Mouse (Mus musculus) cerebellum, adult (tissue): ENCODE measurements around the gene Slc35b4.

Experiments used
- ATAC-seq: cut with Nextera tagmentation; 2 replicates; pipeline ENCODE4 v1.9.2; 2017; ENCODE audit warnings: mild to moderate bottlenecking, moderate library complexity, mixed read lengths; ENCODE audit not compliant: insufficient number of reproducible peaks, low FRiP score, low TSS enrichment

Slc35b4 gene

GRCm38 (mm10) chr6:34171748-34172457, 5.0 kb downstream of the Slc35b4 start:
- no peak for ATAC-seq

- no peak for ATAC-seq
Observed at GRCm38 (mm10) chr6:34170844-34171494, 5.9 kb downstream of the Slc35b4 start.

GRCm38 (mm10) chr6:34168834-34169233, 8.1 kb downstream of the Slc35b4 start:
- no peak for ATAC-seq

DNA sequence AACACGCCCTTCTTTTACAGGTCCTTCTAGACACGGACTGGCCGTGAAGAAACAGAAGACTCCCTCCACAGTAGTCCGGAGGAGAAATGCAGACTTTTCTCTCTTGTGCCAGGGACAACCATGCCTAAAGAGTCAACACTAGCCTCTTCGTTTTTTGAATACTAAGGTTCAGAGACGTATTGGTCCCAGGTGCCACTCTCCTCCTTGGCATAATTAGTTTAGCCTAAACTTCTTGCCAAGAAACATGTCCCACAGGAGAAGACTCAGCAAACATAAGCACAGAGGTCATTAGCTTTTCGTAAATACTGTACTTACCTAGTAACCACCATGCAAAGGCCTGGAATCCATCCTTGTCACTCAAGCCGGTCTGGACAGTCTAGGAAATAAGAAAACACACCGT, 13.9 kb downstream of the Slc35b4 start:
- no peak for ATAC-seq

DNA sequence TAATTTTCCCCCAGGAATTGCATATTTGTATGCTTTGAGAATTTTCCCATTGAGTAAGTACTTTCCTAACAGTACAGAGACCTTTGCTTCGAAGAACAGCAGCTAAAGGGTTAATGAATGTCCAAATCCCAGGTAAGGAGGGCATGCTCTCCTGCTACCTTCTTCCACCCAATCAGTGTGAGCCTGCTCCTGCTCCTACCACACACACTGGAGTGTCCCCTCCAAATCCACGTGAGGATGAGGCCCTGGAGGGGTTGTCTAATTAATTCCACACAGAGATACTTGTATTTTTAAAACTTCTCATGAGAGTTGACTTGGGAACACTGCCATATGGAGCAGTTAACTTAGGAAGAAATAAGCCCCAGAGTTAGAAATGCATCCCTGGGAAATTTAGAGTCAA, 14.3 kb downstream of the Slc35b4 start:
- ATAC-seq: no peak

DNA sequence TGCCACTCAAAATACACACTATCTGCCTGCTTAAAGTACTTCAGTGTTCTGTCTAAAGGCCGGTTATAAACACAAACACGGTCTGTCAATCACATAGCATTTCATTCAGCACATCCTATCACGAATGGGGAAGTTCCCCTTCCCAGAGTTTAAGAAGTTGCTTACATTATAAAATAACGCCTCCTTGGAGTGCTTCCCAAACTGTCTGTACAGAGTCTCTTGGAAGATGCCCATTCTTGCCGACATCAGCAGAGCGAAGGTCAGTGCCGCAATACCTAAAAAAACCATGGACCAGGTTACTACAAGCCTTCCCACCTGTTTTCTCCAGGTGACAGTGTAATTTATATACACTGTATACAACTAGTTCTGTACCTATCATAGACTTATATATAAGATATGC, 15.4 kb downstream of the Slc35b4 start:
- no peak for ATAC-seq

DNA sequence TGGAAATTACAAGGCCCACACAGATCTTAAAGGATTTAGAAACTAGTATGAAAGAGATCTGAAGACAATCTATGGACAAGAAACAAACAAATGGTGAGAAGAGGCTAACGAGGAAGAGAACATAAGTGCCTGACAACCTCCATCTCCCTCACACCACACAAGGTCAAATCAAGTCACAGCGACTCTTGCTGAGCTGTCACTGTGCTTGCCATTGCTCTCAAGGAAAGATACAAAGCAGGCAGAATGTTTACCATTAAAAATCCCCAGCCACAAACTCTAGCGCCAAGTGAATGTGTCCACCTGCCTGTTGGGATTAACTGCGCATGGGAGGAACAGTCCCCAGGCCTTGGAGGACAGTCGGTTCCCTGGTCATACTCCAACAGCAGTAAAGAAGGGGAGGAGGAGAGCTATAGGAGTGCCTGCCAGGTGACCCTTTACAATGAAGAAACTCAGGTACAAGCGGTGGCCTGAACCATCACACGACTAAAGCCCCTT, 16.0 kb downstream of the Slc35b4 start:
- no peak for ATAC-seq

DNA sequence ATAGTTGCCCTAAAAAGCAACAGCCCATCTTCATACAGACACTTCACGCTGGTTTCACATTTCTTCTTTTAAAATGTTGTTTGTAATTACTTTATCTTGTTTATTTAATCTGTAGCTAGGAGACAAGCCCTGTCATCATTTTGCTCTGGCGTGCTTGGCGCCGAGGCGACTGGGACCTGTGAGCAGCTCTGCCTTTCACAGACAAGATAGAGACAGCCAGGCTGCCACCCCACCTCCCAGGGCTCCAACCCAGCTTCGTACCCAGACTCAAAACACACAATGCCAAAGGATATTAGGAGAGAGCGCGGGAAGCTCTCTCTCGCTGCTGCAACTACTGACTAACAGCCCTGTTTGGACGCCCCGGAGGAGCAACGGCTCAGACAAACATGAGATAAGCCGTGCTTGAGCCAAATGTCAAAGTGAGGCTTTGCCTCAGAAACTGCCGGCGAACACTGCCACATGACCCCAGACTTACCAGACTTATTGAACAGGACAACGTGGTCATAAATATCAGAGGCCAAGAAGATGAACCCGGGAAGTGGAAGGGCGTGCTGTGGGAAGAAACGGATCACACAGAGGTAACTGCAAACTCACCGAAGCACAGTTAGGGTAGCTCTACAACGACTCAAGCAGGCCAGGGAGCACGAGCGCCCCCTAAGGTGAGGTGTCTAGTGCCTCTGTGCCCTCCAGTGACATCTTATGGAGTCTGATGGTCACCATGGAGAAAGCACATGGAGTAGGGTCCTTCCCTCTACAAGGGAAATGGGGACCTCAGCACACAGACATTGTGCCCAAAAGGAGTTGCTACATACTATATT, 16.7 kb downstream of the Slc35b4 start:
- no peak for ATAC-seq

DNA sequence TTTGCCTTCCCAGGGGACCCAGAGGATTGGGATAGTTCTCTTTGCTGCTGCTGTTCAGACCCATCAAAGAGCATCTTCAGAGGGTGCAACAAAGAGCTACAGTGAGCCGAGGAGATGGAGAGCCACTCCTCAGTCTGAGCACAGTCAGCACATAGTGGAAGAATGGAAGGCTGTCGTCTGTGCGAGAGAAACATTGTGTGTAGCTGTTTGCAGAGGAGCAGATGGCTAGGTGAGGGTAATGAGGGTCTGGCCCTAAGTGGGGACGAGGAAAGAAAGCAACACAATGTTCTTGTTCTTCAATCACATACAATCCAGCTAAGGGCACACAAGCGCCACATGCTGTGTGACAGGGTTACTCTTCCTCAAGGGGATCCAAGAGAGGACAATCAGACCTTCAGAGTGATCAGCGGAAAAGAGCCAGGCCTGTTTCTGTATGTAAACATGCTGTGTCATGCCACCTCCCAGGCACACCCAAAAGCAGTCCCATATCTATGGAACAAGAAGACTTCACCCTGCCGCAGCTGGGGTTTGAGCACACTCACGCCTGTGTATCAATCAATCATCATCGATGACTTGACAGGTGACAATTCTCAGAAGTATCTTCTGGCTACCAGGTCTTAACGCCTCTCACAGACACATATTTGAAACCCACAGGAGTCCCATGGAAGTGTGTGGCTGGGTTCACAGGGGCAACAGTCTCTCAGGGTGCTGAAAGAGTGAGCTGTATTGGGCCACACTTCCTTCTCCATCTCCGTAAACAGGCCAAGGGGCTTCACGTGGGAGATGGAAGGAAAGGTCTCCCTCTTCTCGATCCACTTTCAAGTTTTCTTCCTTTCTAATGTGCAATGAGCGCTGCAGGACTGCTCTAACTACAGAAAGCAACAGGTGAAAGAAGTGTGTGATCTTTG, 19.8 kb downstream of the Slc35b4 start:
- no peak for ATAC-seq

- no peak for ATAC-seq
Observed at GRCm38 (mm10) chr6:34156057-34156456, 20.9 kb downstream of the Slc35b4 start.

- no peak for ATAC-seq
Observed at GRCm38 (mm10) chr6:34155137-34155804, 21.6 kb downstream of the Slc35b4 start.

- no peak for ATAC-seq
Observed at GRCm38 (mm10) chr6:34154202-34154601, 22.7 kb downstream of the Slc35b4 start.

DNA sequence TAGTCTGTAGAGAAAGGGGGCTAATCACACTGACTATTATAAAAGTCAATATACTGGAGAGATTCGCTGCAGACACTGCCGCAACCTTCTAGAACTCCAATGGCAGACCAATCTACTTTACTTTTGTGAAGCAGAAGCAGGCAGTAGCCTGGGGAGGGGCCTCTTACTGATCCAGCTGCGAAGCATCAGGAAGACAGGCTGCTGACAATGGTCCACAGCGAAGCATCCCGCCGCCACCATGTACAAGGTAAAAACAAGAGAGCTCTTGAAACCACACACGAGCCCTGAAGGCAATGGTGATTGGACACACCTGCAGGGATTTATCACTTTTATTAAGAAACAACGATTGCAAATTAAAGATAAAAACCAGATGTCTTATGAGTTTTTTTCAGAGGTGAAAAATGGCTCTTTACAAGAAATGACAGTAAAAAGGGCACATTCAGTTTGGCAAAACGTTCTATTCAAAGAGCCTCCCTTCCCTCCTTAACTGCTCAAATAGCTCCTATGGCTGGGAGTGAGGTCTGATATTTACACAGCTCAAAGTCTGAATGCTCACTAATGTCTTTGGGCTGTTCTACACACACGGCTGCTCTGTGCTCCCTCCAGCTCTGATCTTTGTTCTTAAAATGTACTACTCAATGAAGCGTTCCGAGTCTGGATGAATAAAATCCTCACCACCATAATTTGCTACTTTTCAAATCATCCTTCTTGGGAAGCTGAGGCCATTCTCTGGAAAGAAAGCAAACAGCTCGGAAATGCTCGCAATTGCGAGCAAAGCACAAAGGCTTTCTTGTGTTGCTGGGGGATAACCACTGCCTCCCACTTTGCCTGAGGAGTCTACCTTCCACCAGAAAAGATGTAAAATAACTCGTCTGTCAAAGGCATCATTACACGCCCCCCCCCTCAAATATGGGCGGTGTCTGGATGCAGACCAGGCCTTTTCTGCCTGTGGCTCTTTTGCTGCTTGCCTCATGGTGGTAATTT, 23.6 kb downstream of the Slc35b4 start:
- ATAC-seq: no peak

GRCm38 (mm10) chr6:34149821-34150220, 27.1 kb downstream of the Slc35b4 start:
- no peak for ATAC-seq

- no peak for ATAC-seq
Observed at GRCm38 (mm10) chr6:34149066-34149465, 27.8 kb downstream of the Slc35b4 start.

DNA sequence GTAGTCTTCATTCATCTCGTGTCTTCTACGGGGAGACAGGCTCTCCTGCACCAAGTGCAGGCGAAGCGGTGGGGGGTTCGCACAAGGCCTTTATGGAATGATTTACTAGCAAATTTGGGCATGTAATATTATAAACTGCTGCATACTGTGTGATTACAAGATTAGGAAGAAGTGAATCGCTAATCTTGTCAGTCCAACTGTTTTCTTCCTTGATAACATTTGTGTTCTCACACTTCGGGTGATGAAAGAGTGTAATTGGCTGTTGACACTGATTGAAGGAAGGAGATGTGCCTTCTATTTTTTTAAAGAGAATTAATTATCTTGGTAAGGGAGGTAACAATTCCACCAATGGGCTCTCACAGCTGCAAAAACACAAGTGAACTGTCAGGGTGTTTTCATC, 28.3 kb downstream of the Slc35b4 start:
- ATAC-seq: no peak

- no peak for ATAC-seq
Observed at GRCm38 (mm10) chr6:34148021-34148420, 28.9 kb downstream of the Slc35b4 start.

DNA sequence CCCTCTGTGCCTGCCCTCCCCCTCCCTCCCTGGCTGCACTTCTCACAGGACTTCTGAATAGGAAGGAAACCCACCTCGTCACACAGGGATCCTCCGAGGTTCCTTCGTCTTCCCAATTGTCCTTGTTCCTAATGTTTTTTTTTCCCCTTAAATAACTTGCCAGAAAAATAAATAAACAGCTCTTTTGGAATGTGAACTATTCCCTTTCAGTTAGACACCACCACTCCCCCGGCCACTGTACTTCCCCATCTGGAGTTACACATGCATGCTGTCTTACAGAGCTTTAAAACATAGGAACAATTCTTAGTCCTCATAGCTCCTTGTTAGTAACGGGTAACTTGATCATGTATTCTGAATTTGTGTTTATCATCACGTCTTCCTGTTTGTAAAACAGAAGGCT, 30.9 kb downstream of the Slc35b4 start:
- no peak for ATAC-seq
